Mouse (Mus musculus) layer of hippocampus, postnatal 14 days (tissue): ENCODE measurements around the gene Zfp108. TPM values are rescaled to one million over a fixed set of nuclear protein-coding genes. Genes with fewer than 3 reads are reported as not detected.
A peak's percentile ranks its signal among the peaks of the same experiment; 100 is the strongest.
"Not testable (repeated sequence)": the region's sequence is repeated elsewhere in the genome, so short reads cannot be mapped to it uniquely, and the experiment has no call there.

Experiments
- DNase-seq, 2 experiments: peaks; one replicate each; pipeline ENCODE4 v3.0.0; 2021 to 2022; ENCODE audit warnings: low spot score in 2 of 2, mixed read lengths in 1 of 2
- long read RNA-seq, 2 experiments: library from polyadenylated mRNA; stranded (forward); transcript quantifications; one replicate each; pipeline ENCODE4 v2.0.0; 2021
- total RNA-seq, 2 experiments: library from RNA; stranded (reverse); gene quantifications; 2 replicates each; pipeline ENCODE4 v1.2.3; 2021

The Zfp108 gene
- 1 to 10 TPM; 6.5 to 6.9 TPM for total RNA-seq
- long read RNA-seq, experiment 1, partial matches to known transcripts = 0 of 1 reads
- long read RNA-seq, experiment 1, other reads (novel, unspliced or antisense) = 0 of 1 reads
- long read RNA-seq, experiment 2, partial matches to known transcripts = 0 of 3 reads
- long read RNA-seq, experiment 2, other reads (novel, unspliced or antisense) = 3 of 3 reads

- peak; percentile 81 to 94 for DNase-seq
Observed at GRCm38 (mm10) chr7:24254633-24255474, at the start of gene Zfp108. Gene Zfp108 (plus strand): TSS chr7:24254794.

GRCm38 (mm10) chr7:24207488-24208261 is 46.9 kb upstream of the Zfp108 start:
- peak; percentile 60 to 85 for DNase-seq

DNA sequence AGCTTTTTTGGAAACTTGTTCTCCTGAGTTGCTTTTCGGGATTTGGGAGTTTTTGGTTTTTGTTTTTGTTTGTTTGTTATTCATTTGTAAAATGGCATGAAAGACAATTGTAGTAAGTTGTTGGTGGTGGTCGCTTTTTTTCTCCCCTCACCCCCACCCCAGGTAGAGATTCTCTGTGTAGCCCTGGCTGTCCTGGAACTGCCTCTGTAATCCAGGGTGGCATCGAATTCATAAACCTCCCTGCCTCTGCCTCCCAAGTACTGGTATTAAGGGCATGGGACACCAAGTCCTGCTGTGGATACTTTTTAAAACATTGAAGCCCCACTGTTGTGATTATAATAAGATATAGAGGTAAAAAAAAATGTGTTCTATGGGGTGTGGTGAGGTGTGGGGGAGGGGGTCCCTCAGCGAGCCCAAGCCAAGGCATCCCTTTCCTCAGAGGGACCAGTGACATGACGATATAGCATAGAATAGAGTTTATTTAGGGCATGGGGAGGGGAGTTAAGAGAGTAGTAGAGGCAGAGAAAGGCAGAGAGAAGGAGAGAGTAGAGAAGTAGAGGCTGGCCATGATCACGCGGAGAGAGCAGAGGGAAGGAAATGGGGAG is 46.2 kb upstream of the Zfp108 start:
- DNase-seq = no peak

- no peak for DNase-seq
Observed at GRCm38 (mm10) chr7:24210296-24210695, 44.3 kb upstream of the Zfp108 start.

DNA sequence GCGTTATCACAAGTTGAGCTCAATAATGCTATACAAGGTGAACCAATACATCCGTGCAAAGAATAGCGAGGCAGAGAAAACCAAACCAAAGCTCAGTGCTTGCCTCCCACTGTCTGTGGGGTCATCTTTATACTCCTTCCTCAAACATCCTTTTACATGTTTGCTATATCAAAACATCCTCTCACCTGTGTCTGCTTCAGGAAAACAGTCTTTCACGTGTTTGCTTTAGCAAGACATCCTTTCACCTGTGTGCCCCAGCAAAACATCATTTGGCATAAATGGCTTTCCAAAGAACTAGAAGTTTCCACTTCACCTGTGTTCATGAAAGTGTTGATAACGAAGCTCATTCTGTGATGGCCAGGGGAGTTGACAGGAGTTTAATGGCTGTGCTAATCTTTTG is 43.3 kb upstream of the Zfp108 start, which contains the start of gene Zfp111:
Zfp111 (minus strand) TSS at position 101 of the 400 bp plus-strand sequence.
- DNase-seq = no peak

DNA sequence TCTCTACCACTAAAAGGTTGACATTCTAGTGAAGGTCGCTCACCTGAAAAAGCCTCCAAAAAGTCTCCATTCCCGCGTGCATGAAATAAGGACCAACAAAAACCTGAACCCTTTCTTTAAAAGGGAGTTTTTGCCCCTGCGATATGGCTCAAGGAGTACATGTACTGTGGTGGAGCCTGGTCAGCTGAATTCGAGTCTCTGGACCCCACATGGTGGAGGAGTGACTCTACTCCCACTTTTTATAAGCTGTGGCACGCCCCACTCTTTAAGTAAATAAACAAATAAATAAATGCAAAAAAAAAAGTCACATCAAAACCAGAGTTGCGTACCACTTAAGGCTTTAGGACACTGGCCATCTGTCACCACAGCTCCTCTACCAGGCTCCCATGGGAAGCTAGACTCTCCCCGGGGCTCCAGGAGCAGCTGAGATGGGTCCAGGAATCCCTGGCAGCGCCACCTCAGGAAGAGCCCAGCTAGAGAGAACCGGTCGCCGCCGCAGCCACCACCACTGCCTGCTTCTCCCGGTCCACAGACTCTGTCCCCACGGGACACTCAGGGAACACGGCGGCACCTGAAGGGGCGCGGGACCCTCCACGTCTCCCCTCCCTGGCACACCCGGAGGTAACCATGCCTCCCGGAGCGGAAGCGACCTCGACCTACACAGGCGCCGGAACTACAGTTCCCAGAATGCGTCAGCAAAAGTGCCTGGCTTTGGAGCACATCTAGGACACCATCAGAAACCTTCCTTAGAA is 17.4 kb upstream of the Zfp108 start, which contains the start of gene Zfp109:
Zfp109 (minus strand) TSS at position 521 of the 752 bp plus-strand sequence.
- peak; percentile 49 to 76 for DNase-seq

DNA sequence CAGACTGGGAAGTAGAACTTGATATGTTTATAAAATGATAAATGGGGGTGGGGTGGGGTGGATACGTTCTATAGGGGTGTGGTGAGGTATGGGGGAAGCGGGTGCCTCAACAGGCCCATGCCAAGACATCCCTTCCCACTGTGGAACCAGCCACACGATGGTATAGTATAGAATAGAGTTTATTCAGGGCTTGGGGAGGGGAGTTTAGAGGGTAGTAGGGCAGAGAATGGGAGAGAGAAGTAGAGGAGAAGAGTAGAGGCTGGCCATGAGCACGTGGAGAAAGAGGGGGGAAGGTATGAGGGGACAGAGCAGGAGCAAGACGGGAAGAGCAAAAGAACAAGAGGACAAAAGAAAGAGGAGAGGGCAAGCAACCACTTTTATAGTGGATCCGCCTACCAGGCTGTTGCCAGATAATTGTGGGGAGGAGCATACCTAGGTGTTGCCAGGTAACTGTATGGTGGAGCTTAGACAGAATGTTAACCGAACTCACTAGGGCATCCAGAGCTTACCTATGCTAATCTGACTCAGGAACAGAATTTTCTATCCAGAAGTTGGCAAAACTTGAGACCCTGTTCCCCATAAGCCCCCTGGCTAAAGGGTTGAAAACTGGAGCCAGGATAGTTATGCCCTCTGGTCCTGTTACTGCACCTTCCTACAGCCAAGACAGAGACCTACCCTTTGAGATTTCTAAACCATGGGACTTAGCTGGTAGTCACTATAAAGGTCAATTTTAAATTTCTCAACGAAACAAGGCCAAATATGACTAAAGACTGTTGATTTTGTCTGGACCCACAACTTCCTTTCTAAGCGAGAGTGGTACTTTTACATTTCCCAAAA is 597 bp upstream of the Zfp108 start:
- DNase-seq = no peak

- no peak for DNase-seq
Observed at GRCm38 (mm10) chr7:24259306-24259999, 4.9 kb downstream of the Zfp108 start.

DNA sequence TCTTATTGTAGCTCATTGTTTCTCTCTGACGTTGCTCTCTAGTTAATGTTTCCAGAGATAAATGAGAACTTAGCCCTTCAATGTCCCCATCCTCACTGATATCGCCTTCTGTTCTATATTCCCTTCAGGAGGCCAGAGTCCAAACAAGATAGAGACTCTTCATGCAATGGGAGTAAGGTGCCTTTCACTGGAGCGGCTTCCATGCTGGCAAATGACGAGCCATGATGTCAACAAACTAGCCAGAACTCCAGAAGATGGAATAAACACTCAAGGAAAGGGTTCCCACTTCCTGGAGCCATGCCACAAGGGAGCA is 5.4 kb downstream of the Zfp108 start:
- no peak for DNase-seq

GRCm38 (mm10) chr7:24268176-24269155 is 13.9 kb downstream of the Zfp108 start:
- DNase-seq = no peak

DNA sequence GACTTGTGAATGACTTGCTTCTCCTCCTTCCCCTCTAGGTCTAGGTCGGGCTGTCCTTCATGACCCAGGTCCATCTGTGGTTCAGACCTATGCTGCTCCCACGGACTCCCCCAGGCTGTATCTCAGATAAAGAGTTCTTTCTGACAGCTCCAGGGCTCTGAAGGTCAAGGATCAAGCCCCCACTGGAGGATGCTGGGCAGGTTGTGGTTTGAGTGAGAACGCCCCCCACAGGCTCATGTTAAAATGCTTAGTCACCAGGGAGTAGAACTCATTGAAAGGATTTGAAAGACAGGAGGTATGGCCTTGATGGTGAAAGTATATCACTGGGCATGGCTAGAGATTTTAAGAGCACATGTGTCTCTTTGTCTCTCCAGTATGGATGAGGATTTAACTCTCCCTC is 14.7 kb downstream of the Zfp108 start:
- no peak for DNase-seq

GRCm38 (mm10) chr7:24269667-24270287 is 15.2 kb downstream of the Zfp108 start:
- DNase-seq = no peak

DNA sequence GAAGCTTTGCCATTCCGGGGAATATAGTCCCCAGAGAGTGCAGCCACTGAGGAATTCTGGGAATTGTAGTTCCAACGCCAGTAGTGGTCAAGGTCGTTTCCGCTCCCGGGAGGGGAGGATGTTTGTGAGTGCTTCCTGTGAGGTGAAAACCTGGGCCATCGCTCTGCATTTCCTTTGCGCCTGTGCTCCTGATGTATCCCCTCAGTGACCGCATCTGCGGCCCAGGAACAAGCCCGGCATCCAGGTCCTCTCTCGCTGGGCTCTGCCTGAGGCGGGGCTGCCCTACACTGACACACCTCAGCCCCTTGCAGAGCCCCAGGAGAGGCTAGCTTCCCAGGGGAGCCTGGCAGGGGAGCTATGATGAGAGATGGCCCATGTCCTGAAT is 15.7 kb downstream of the Zfp108 start, which contains the start of gene Zfp93:
Zfp93 (plus strand) TSS at position 133 of the 385 bp plus-strand sequence.
- DNase-seq = peak; percentile 72 to 90

- DNase-seq = no peak
Observed at GRCm38 (mm10) chr7:24271191-24271590, 16.6 kb downstream of the Zfp108 start.

DNA sequence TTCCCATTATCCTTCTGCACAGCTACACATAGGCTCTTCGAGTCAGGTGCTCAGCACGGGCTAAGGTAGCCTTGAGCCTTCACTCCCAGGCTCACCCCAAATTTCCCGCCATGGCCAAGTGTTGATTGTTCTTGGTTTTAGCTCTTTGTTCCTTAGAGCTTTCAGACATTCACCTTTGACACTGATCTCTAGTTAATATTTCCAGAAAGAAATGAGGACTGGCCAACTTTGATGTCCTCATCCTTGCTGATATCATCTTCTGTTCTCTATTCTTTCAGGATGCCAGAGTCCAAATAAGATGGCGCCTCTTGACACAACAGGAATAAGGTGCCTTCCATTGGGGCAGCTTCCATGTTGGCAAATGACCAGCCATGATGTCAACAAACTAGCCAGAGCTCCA is 19.9 kb downstream of the Zfp108 start:
- no peak for DNase-seq

DNA sequence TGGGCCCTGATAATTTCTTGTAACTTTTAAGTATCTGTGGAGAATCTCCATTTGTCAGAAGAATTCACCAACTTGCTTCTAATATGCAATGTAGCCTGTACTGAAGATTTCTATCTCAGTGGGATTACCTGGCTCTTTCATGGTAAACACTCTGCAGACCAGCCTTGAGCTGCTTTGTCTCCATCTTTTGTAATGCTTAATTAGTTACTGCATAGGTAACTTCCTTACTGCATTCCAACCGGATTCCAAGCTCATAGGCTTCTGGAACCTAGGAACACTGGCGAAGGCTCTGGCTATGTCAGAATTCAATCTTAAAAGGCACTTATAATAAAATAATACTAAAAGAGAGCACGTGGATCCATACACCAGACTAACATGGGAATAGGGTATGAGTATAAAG is 24.2 kb downstream of the Zfp108 start:
- not testable (repeated sequence) for DNase-seq
